Mouse (Mus musculus) heart, postnatal 0 days (tissue): ENCODE data around the gene Fsd1.

ENCODE experiments used
- CTCF ChIP-seq: IDR thresholded peaks from 2 replicates; pipeline ENCODE4 v1.5.1; 2016; ENCODE audit warnings: antibody characterized with exemption, control low read depth, low read depth
- EP300 ChIP-seq: IDR thresholded peaks from 2 replicates; pipeline ENCODE4 v1.6.1; 2016; ENCODE audit warnings: antibody characterized with exemption, low read depth

- TF ChIP-seq CTCF = no peak
- no peak for TF ChIP-seq EP300
Measured at GRCm38 (mm10) chr17:56024931-56025330, 38.6 kb downstream of the Fsd1 start.
